ENCODE assay signal across 8 mouse cellular contexts in the genomic region with DNA sequence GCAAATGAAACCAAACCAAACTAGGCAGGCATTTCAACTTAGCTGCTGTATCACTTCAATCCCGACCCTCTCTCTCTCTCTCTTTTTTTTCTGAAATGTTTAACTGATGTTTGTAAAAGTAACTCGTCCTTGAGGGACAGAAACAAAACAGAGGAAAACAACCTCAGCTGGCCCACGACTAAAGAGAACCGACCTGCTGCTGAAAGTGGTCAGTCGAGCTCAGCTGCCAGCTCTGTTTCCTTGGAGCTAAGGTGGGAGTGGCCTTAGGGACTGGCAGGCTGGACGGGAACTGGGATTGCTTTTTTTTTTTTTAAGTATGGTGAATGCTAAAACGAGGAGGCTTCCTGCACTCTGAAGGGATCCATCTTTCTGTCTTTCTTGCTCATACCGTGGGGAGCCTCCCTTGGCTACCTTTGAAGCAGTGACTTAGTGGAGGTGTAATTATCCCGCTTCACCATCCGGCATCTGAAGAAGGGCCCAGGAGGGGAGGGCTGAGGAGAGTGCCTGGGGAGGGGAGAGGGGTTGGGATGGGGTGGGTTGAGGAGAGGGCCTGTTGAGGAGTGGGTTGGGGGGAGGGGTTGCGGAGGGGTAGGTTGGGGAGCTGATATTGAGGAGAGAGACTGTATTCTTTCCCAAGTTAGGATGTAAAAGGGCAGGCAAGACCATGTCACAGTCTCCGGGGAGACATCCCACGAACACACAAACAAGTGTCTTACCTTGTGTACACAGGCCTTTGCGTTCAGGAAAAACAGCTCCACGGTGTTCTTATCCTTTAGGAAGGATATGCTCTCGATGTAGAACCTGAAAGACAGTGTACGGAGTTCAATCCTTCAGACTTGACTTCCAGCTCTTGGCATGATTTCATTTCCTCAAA.
DNase-seq lines count a peak whose midpoint lies in the region; ATAC-seq and TF ChIP-seq lines count a peak whose summit lies in the region.

No protein-coding gene starts in this region.

- ATAC-seq in intestine, postnatal 0 days: no peak; the same call in 1 of the 2 replicates
- ATAC-seq in activated CD4-positive, CD25-positive, alpha-beta regulatory T cell, adult 4 months: no peak
- ATAC-seq in liver, embryonic 12.5 days: no peak

- WGBS in forebrain, embryonic 10.5 days: 13% methylated on average over 17 of the region's 17 CpGs
- 34% methylated on average over 17 of the region's 17 CpGs for WGBS in intestine, postnatal 0 days
- 49% methylated on average over 17 of the region's 17 CpGs for WGBS in liver, embryonic 12.5 days (ENCODE audit: insufficient replicate concordance)

- no peaks in the 10 kb centered on the region for H3K9me3 ChIP-seq in forebrain, embryonic 10.5 days
- H3K9me3 ChIP-seq in intestine, postnatal 0 days (ENCODE audit: control insufficient read depth): no peaks in the 10 kb centered on the region
- H3K9me3 ChIP-seq in liver, embryonic 12.5 days (replicated peaks): no peaks in the 10 kb centered on the region

- peaks cover 45% of the 10 kb centered on the region for H3K4me1 ChIP-seq in forebrain, embryonic 10.5 days
- H3K4me1 ChIP-seq in intestine, postnatal 0 days (replicated peaks; ENCODE audit: control insufficient read depth, insufficient read depth, low read length): peaks cover 6% of the 10 kb centered on the region; the same call in 1 of the 2 replicates
- peaks cover 11% of the 10 kb centered on the region; the same call in 1 of the 2 replicates for H3K4me1 ChIP-seq in liver, embryonic 12.5 days

- no peak for TF ChIP-seq CTCF in intestine, postnatal 0 days (IDR thresholded peaks at IDR 0.05; ENCODE audit: low read depth)

- H3K4me3 ChIP-seq in forebrain, embryonic 10.5 days: peak overlapping the region; percentile 34
- no peak overlapping the region for H3K4me3 ChIP-seq in intestine, postnatal 0 days (ENCODE audit: low read depth, low read length)
- no peak overlapping the region for H3K4me3 ChIP-seq in liver, embryonic 12.5 days

- DNase-seq in right cerebral cortex, adult 18-20 months: peak; percentile 19
- no peak for DNase-seq in right cerebral cortex, postnatal 14 days
- DNase-seq in forebrain, embryonic 10.5 days (ENCODE audit: extremely low spot score, low spot score): peak; percentile 34
- DNase-seq in lung, postnatal 25 days (ENCODE audit: low spot score): peak; percentile 74
- DNase-seq in gastrocnemius, postnatal 10 days: no peak

- H3K27me3 ChIP-seq in forebrain, embryonic 10.5 days (ENCODE audit: poor library complexity, severe bottlenecking): no peaks in the 10 kb centered on the region; the same call in 1 of the 2 replicates
- no peaks in the 10 kb centered on the region for H3K27me3 ChIP-seq in intestine, postnatal 0 days (replicated peaks; ENCODE audit: control insufficient read depth, insufficient read depth, low read length)
- H3K27me3 ChIP-seq in liver, embryonic 12.5 days (replicated peaks): no peaks in the 10 kb centered on the region

- H3K9ac ChIP-seq in intestine, postnatal 0 days (ENCODE audit: low read depth, low read length): no peak overlapping the region
- H3K9ac ChIP-seq in liver, embryonic 12.5 days: no peak overlapping the region

- H3K36me3 ChIP-seq in forebrain, embryonic 10.5 days (replicated peaks): no peaks in the 10 kb centered on the region
- no peaks in the 10 kb centered on the region for H3K36me3 ChIP-seq in intestine, postnatal 0 days (ENCODE audit: control insufficient read depth, insufficient read depth)
- no peaks in the 10 kb centered on the region for H3K36me3 ChIP-seq in liver, embryonic 12.5 days

- H3K4me2 ChIP-seq in intestine, postnatal 0 days (replicated peaks; ENCODE audit: low read depth): peak overlapping the region; percentile 24; the same call in 1 of the 2 replicates
- H3K4me2 ChIP-seq in liver, embryonic 12.5 days: no peak overlapping the region

- H3K27ac ChIP-seq in forebrain, embryonic 10.5 days: peak overlapping the region; percentile 84
- no peak overlapping the region for H3K27ac ChIP-seq in intestine, postnatal 0 days (ENCODE audit: low read depth, low read length)
- H3K27ac ChIP-seq in liver, embryonic 12.5 days: no peak overlapping the region

Comparison
In these comparisons a context has a peak if more than half of its experiments do, and no peak if none do; other contexts are left out.
1. DNase-seq: peak in right cerebral cortex, adult 18-20 months (single experiment), forebrain, embryonic 10.5 days (single experiment) and lung, postnatal 25 days (single experiment); none in right cerebral cortex, postnatal 14 days (single experiment) and gastrocnemius, postnatal 10 days (single experiment).